Mouse (Mus musculus) kidney, adult 9 months (tissue): ENCODE data around the gene Gpr26.

Source experiments
- DNase-seq: peaks from one replicate; pipeline ENCODE4 v3.0.0; 2022

The Gpr26 gene

DNA sequence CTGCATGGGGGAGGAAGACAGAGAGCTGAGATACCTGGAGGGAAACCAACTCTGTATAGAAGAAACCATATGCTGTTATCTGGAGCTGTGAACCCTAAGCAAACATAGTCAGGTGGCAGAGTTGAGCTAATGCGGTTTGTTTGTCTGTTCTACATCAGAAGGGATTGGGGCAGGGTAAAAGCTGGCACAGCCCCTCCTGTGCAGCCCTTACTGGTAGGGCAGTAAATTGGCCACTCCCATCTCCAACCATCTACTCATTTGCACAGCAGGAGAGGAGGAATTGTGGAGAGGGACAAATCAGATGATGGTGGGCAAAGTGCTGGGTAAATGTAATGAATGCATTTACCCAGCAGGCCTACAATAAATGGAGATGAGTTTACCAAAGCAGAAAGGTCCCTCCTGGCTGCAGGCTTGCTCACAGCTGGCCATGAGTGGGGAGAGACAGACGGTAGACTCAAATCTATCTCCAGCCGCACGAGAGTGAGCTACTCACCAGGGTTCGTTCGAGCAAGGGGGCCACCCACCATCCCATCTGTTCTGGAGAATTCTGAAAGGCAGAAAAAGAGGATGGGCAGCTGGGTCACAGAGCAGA, 65.8 kb downstream of the Gpr26 start:
- DNase-seq = no peak
